Mouse (Mus musculus) left cerebral cortex, adult 18-20 months (tissue): Measurements from ENCODE around the gene Izumo4. TPM values are rescaled to one million over a fixed set of nuclear protein-coding genes. Genes with fewer than 3 reads are reported as not detected.

ENCODE experiments used
- DNase-seq, 2 experiments: peaks; one replicate each; pipeline ENCODE4 v3.0.0; 2021 to 2022; ENCODE audit warnings: low spot score in 2 of 2, mixed read lengths in 1 of 2
- long read RNA-seq, 2 experiments: library from polyadenylated mRNA; stranded (forward); transcript quantifications; one replicate each; pipeline ENCODE4 v2.0.0; 2021
- total RNA-seq, 2 experiments: library from RNA; stranded (reverse); gene quantifications; 2 replicates each; pipeline ENCODE4 v1.2.3; 2021

Gene Izumo4
- 10 to 100 TPM; 42.6 to 45.2 TPM for total RNA-seq
- long read RNA-seq, experiment 1, partial matches to known transcripts: 0 of 10 reads
- long read RNA-seq, experiment 1, other reads (novel, unspliced or antisense): 10 of 10 reads
- long read RNA-seq, experiment 2, partial matches to known transcripts: 1 of 20 reads
- long read RNA-seq, experiment 2, other reads (novel, unspliced or antisense): 19 of 20 reads

- DNase-seq: peak; percentile 97 to 99
Measured at GRCm38 (mm10) chr10:80701721-80702535, at the start of gene Izumo4, which contains the start of gene Mob3a. Izumo4 (plus strand) TSS chr10:80702184. Mob3a (minus strand) TSS chr10:80701977.

GRCm38 (mm10) chr10:80653156-80653720, 48.7 kb upstream of the Izumo4 start:
- DNase-seq: no peak

- DNase-seq: no peak
Measured at GRCm38 (mm10) chr10:80654866-80655265, 47.1 kb upstream of the Izumo4 start.

GRCm38 (mm10) chr10:80655406-80656129, 46.4 kb upstream of the Izumo4 start:
- no peak for DNase-seq

- peak; percentile 94 to 96 for DNase-seq
Measured at GRCm38 (mm10) chr10:80656130-80656862, 45.7 kb upstream of the Izumo4 start.

GRCm38 (mm10) chr10:80656863-80657623, 44.9 kb upstream of the Izumo4 start, which contains the start of gene Btbd2:
Btbd2 (minus strand) TSS chr10:80657071.
- no peak for DNase-seq

- DNase-seq: no peak
Measured at GRCm38 (mm10) chr10:80658194-80658840, 43.7 kb upstream of the Izumo4 start.

- DNase-seq: no peak
Measured at GRCm38 (mm10) chr10:80658841-80659202, 43.2 kb upstream of the Izumo4 start.

GRCm38 (mm10) chr10:80659213-80659612, 42.8 kb upstream of the Izumo4 start:
- DNase-seq: peak; percentile 79 to 85

- DNase-seq: no peak
Measured at GRCm38 (mm10) chr10:80661149-80661548, 40.8 kb upstream of the Izumo4 start.

- DNase-seq: no peak
Measured at GRCm38 (mm10) chr10:80663485-80664196, 38.3 kb upstream of the Izumo4 start.

GRCm38 (mm10) chr10:80664197-80665015, 37.6 kb upstream of the Izumo4 start:
- DNase-seq: no peak

GRCm38 (mm10) chr10:80665016-80665380, 37.0 kb upstream of the Izumo4 start:
- no peak for DNase-seq

GRCm38 (mm10) chr10:80665459-80665858, 36.5 kb upstream of the Izumo4 start:
- no peak for DNase-seq

- no peak for DNase-seq
Measured at GRCm38 (mm10) chr10:80665981-80666733, 35.8 kb upstream of the Izumo4 start.

GRCm38 (mm10) chr10:80666837-80667412, 35.1 kb upstream of the Izumo4 start:
- no peak for DNase-seq

GRCm38 (mm10) chr10:80668614-80669013, 33.4 kb upstream of the Izumo4 start:
- no peak for DNase-seq
